Mouse (Mus musculus) liver, adult 2 months (tissue): ENCODE data around the gene Tprgl. TPM values are rescaled to one million over a fixed set of nuclear protein-coding genes. Genes with fewer than 3 reads are reported as not detected.

Source experiments
- DNase-seq: peaks from one replicate; pipeline ENCODE4 v3.0.0-alpha.2; 2011; ENCODE audit warnings: low read depth, low spot score; ENCODE audit errors: extremely low read depth
- H3K27ac ChIP-seq: fragments of 200-500 bp; replicated peaks from 2 replicates; pipeline ENCODE4 v1.5.1; 2012; ENCODE audit warnings: low read depth, mild to moderate bottlenecking, control low read depth, inconsistent platforms, low read length; ENCODE audit not compliant: insufficient read depth
- H3K27me3 ChIP-seq: fragments of 200-500 bp; 2 replicates; pipeline ENCODE4 v1.6.1; 2012; ENCODE audit warnings: mild to moderate bottlenecking, moderate library complexity, low read length, inconsistent platforms; ENCODE audit not compliant: control insufficient read depth, insufficient read depth
- H3K36me3 ChIP-seq: fragments of 200-500 bp; 2 replicates; pipeline ENCODE4 v1.6.1; 2012; ENCODE audit warnings: low read length, inconsistent platforms; ENCODE audit not compliant: control insufficient read depth, insufficient read depth
- H3K4me1 ChIP-seq: fragments of 200-500 bp; 2 replicates; pipeline ENCODE4 v1.6.1; 2011; ENCODE audit warnings: low read length; ENCODE audit not compliant: control insufficient read depth, insufficient read depth
- H3K4me3 ChIP-seq: fragments of 200-500 bp; 2 replicates; pipeline ENCODE4 v1.5.1; 2011; ENCODE audit warnings: low read depth, mild to moderate bottlenecking, control low read depth, low read length, moderate library complexity; ENCODE audit not compliant: insufficient read depth
- H3K79me2 ChIP-seq: fragments of 200-500 bp; 2 replicates; pipeline ENCODE4 v1.6.1; 2012; ENCODE audit warnings: inconsistent platforms, mild to moderate bottlenecking, low read length, moderate library complexity; ENCODE audit not compliant: control insufficient read depth, insufficient read depth
- H3K9ac ChIP-seq: fragments of 200-500 bp; 2 replicates; pipeline ENCODE4 v1.6.1; 2012; ENCODE audit warnings: low read depth, mild to moderate bottlenecking, control low read depth, inconsistent platforms, low read length
- CTCF ChIP-seq: fragments of 200-500 bp; IDR thresholded peaks from 2 replicates; pipeline ENCODE4 v1.5.1; 2011; ENCODE audit warnings: low read depth, low read length, control low read depth
- POLR2A ChIP-seq: fragments of 200-500 bp; IDR thresholded peaks from 2 replicates; pipeline ENCODE4 v1.6.1; 2011; ENCODE audit warnings: low read length, control low read depth; ENCODE audit not compliant: insufficient read depth; ENCODE audit errors: extremely low read depth
- WGBS: fragments of 180-500 bp; shearing (Covaris S2); methylation state at CpG from one replicate; pipeline ENCODE4 v1.1.7; 2018; 5-methylcytosine and 5-hydroxymethylcytosine counted together
- polyA plus RNA-seq: library from polyadenylated mRNA; depleted of rRNA; stranded (reverse); fragments of >200 nt; gene quantifications from 2 replicates; pipeline ENCODE4 v1.2.3, GENCODE M21; 2012; rRNA removed
- total RNA-seq: library from RNA; depleted of rRNA; stranded (reverse); fragments of >200 nt; gene quantifications from 2 replicates; pipeline ENCODE4 v1.2.3, GENCODE M21; 2014; rRNA removed

Tprgl gene
- total and polyA plus RNA-seq, 2 experiments = 50.9 to 78.7 TPM

DNA sequence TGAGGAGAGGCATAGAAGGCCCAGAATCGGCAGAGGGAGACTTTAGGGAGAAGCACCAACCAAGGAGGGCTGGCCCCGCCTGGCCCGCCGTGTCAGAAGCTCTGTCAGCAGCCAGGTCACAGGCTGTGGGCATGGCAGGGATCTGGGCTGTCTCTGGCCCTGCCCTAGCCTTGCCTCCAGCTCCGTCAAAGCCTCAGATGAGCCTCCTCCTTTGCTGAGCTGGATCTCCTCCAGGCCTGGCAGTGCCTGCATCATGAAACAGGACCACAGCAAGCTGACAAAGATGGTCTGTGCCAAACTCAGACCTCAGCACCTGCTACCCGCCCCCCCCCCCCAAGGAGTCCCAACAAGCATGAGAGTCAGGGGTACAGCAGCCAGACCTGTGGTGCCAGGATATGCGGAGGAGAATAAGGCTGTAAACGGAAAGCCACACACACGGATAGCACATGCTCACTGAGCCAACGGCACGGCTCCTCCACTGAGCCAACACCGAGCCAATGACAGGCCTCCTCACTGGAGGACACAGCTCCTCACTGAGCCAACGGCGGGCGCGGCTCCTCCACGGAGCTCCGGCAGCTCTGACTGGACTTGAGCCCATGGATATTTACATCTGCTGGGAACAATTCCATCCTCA is 51.1 kb downstream of the Tprgl start:
- H3K9ac ChIP-seq = no peak overlapping the region
- H3K27ac ChIP-seq = no peak overlapping the region
- H3K27me3 ChIP-seq = peaks cover 2% of the 10 kb centered on the region; the same call in 1 of the 2 replicates
- no peaks in the 10 kb centered on the region for H3K36me3 ChIP-seq
- 51% methylated on average over 18 of the region's 18 CpGs for WGBS
- no peak overlapping the region for H3K4me3 ChIP-seq
- no peak for TF ChIP-seq CTCF
- TF ChIP-seq POLR2A = no peak
- H3K79me2 ChIP-seq = no peaks in the 10 kb centered on the region
- H3K4me1 ChIP-seq = no peaks in the 10 kb centered on the region
- DNase-seq = no peak

Other genes starting within 250 kb of the Tprgl start
- gene A430005L14Rik, start 203.4 kb downstream of the Tprgl start, total RNA-seq = 45.0 and 53.2 TPM in 2 replicates
- 46.9 and 56.5 TPM in 2 replicates for gene A430005L14Rik, start 203.4 kb downstream of the Tprgl start, polyA plus RNA-seq
- 1.8 and 3.0 TPM in 2 replicates for gene Dffb, start 185.5 kb downstream of the Tprgl start, total RNA-seq
- 5.9 and 6.3 TPM in 2 replicates for gene Dffb, start 185.5 kb downstream of the Tprgl start, polyA plus RNA-seq
- gene Cep104, start 185.5 kb downstream of the Tprgl start, total RNA-seq = 3.0 and 5.8 TPM in 2 replicates
- gene Cep104, start 185.5 kb downstream of the Tprgl start, polyA plus RNA-seq = 2.8 and 3.9 TPM in 2 replicates
- 6.5 and 8.3 TPM in 2 replicates for gene Lrrc47, start 148.9 kb downstream of the Tprgl start, total RNA-seq
- gene Lrrc47, start 148.9 kb downstream of the Tprgl start, polyA plus RNA-seq = 24.0 and 27.2 TPM in 2 replicates
- 6.7 and 8.1 TPM in 2 replicates for gene Smim1, start 134.4 kb downstream of the Tprgl start, total RNA-seq
- gene Smim1, start 134.4 kb downstream of the Tprgl start, polyA plus RNA-seq = 12.6 and 16.9 TPM in 2 replicates
- not detected in 2 replicates for gene Ccdc27, start 118.0 kb downstream of the Tprgl start, total RNA-seq
- not detected in 2 replicates for gene Ccdc27, start 118.0 kb downstream of the Tprgl start, polyA plus RNA-seq
- gene Trp73, start 20.5 kb downstream of the Tprgl start, total RNA-seq = under 0.01 TPM in 1 of 2 replicates, not detected in the other
- gene Trp73, start 20.5 kb downstream of the Tprgl start, polyA plus RNA-seq = not detected in 2 replicates
- 9.3 and 10.3 TPM in 2 replicates for gene Wrap73, start 18.3 kb downstream of the Tprgl start, total RNA-seq
- gene Wrap73, start 18.3 kb downstream of the Tprgl start, polyA plus RNA-seq = 22.4 and 25.3 TPM in 2 replicates
- gene Megf6, start 10.1 kb upstream of the Tprgl start, total RNA-seq = 0.28 and 1.1 TPM in 2 replicates
- 0.86 and 1.4 TPM in 2 replicates for gene Megf6, start 10.1 kb upstream of the Tprgl start, polyA plus RNA-seq
- 2.4 and 3.5 TPM in 2 replicates for gene Arhgef16, start 141.0 kb upstream of the Tprgl start, total RNA-seq
- 2.7 and 3.7 TPM in 2 replicates for gene Arhgef16, start 141.0 kb upstream of the Tprgl start, polyA plus RNA-seq
- not detected in 2 replicates for gene B230104I21Rik, start 175.5 kb upstream of the Tprgl start, total RNA-seq
- not detected in 2 replicates for gene B230104I21Rik, start 175.5 kb upstream of the Tprgl start, polyA plus RNA-seq